8 mouse cellular contexts compared by ENCODE assay signal in the genomic region with DNA sequence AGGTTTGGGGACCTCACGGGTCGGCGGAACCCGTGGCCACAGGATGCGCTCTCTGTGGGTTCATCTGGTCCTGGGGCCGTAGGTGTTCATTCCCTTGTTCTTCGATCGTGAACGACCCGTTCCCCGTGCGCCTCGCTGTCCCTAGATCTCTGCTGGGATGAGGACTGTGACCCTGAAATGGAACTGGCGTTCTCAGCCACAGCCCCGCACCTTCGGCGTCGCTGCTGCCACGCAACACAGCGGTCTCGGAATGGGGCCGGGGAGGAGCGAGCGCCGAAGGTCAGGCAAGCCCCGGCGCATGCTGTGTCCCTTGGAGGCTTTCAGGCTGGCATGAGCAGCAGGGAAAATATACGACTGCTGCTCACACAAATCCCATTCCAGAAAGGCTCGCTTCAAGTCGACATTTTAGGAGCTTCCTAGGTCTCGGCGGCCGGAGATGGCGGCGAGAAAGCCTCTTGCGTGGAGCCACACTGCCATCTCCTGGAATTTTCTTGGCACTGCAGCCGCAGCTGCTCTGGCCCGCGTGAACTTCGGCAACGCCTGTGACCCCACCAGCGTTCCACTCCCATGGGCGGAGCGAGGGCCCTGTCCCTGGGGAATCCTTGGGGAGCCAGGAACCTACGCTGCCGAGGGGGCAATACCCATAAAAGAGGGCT. TPM values are rescaled to one million over a fixed set of nuclear protein-coding genes. Genes with fewer than 3 reads are reported as not detected.
DNase-seq lines count a peak whose midpoint lies in the region; ATAC-seq and TF ChIP-seq lines count a peak whose summit lies in the region.

Gene Hoxa7 (minus strand): TSS at position 518 of the 656 bp plus-strand sequence.

- peaks cover 10% of the 10 kb centered on the region; the same call in 1 of the 2 replicates for H3K36me3 ChIP-seq in kidney, embryonic 14.5 days (ENCODE audit: control insufficient read depth, insufficient read depth, low read length)
- peaks cover 26% of the 10 kb centered on the region for H3K36me3 ChIP-seq in limb, embryonic 14.5 days (ENCODE audit: control insufficient read depth, insufficient read depth, low read length)
- H3K36me3 ChIP-seq in midbrain, embryonic 16.5 days (ENCODE audit: control insufficient read depth, insufficient read depth, low read length): no peaks in the 10 kb centered on the region
- H3K36me3 ChIP-seq in spleen, adult 2 months (ENCODE audit: control insufficient read depth, insufficient read depth, low read length): no peaks in the 10 kb centered on the region

- DNase-seq in A20 (ENCODE audit: low read depth, low spot score): peak; percentile 92
- peak; percentile 69 to 82 for DNase-seq in heart, adult 9 months (ENCODE audit: low spot score in 2 of 2)
- DNase-seq in limb, embryonic 14.5 days (ENCODE audit: low spot score): peak; percentile 89
- DNase-seq in spleen, adult 2 months (ENCODE audit: low read depth in 1 of 2, low spot score in 2 of 2): peak in 1 of 2 experiments; percentile 60

- H3K4me3 ChIP-seq in bone marrow, adult 2 months (replicated peaks; ENCODE audit: control insufficient read depth, low read depth, low read length): peak within 1 kb of the TSS; percentile 69
- peak within 1 kb of the TSS; percentile 49 for H3K4me3 ChIP-seq in embryonic fibroblast, embryonic 13.5 days (ENCODE audit: insufficient read depth, low read length)
- H3K4me3 ChIP-seq in kidney, embryonic 14.5 days (ENCODE audit: low read length): peak within 1 kb of the TSS; percentile 64
- peak within 1 kb of the TSS; percentile 90 for H3K4me3 ChIP-seq in limb, embryonic 14.5 days (replicated peaks; ENCODE audit: low read length)
- peak within 1 kb of the TSS; percentile 42 for H3K4me3 ChIP-seq in midbrain, embryonic 16.5 days (ENCODE audit: low read depth, low read length)
- H3K4me3 ChIP-seq in spleen, adult 2 months (ENCODE audit: extremely low read depth, insufficient read depth, insufficient read length): peak within 1 kb of the TSS; percentile 73

- under 1% methylated on average over 46 of the region's 46 CpGs for WGBS in bone marrow, adult 2 months
- WGBS in kidney, embryonic 14.5 days: under 1% methylated on average over 46 of the region's 46 CpGs
- WGBS in limb, embryonic 14.5 days: under 1% methylated on average over 46 of the region's 46 CpGs
- WGBS in midbrain, embryonic 16.5 days: under 1% methylated on average over 46 of the region's 46 CpGs
- 1% methylated on average over 46 of the region's 46 CpGs for WGBS in spleen, adult 2 months

- no peaks in the 10 kb centered on the region for H3K9me3 ChIP-seq in kidney, embryonic 14.5 days (ENCODE audit: control insufficient read depth, low read length)
- H3K9me3 ChIP-seq in limb, embryonic 14.5 days (ENCODE audit: control insufficient read depth, low read length): no peaks in the 10 kb centered on the region
- H3K9me3 ChIP-seq in midbrain, embryonic 16.5 days (replicated peaks; ENCODE audit: control insufficient read depth, low read length, poor library complexity, severe bottlenecking): no peaks in the 10 kb centered on the region

- TF ChIP-seq POLR2A in bone marrow, adult 2 months (IDR thresholded peaks at IDR 0.05; ENCODE audit: borderline replicate concordance, control insufficient read depth, low read depth, low read length): peak; percentile 31; the same call in 1 of the 2 replicates
- peak; percentile 28; the same call in 1 of the 2 replicates for TF ChIP-seq POLR2A in embryonic fibroblast, embryonic 13.5 days (IDR thresholded peaks at IDR 0.05; ENCODE audit: low read depth, low read length)
- TF ChIP-seq POLR2A in limb, embryonic 14.5 days (IDR thresholded peaks at IDR 0.05; ENCODE audit: borderline replicate concordance, extremely low read depth, insufficient read depth, insufficient read length): peak; percentile 29; the same call in 1 of the 2 replicates
- TF ChIP-seq POLR2A in spleen, adult 2 months (IDR thresholded peaks at IDR 0.05; ENCODE audit: low read depth, low read length): no peak

- TF ChIP-seq CTCF in bone marrow, adult 2 months (IDR thresholded peaks at IDR 0.05; ENCODE audit: control insufficient read depth, insufficient read depth, low read length): peak; percentile 88
- peak; percentile 70 for TF ChIP-seq CTCF in embryonic fibroblast, embryonic 13.5 days (IDR thresholded peaks at IDR 0.05; ENCODE audit: borderline replicate concordance, insufficient read depth, low read length)
- peak; percentile 94 for TF ChIP-seq CTCF in spleen, adult 2 months (IDR thresholded peaks at IDR 0.05; ENCODE audit: extremely low read depth, insufficient read depth, insufficient read length, insufficient replicate concordance)

- peak within 1 kb of the TSS; percentile 97 for H3K4me2 ChIP-seq in kidney, embryonic 14.5 days (replicated peaks; ENCODE audit: low read depth, low read length)
- H3K4me2 ChIP-seq in limb, embryonic 14.5 days (replicated peaks; ENCODE audit: low read depth, low read length, severe bottlenecking): peak within 1 kb of the TSS; percentile 96
- peak within 1 kb of the TSS; percentile 67 for H3K4me2 ChIP-seq in midbrain, embryonic 16.5 days (ENCODE audit: low read length)

- H3K27me3 ChIP-seq in kidney, embryonic 14.5 days (ENCODE audit: control insufficient read depth, insufficient read depth, low read length): 0 out of 2 replicates have a peak, but pooled peaks cover 7% of the 10 kb centered on the region
- H3K27me3 ChIP-seq in limb, embryonic 14.5 days (ENCODE audit: control insufficient read depth, insufficient read depth, low read length): peaks cover 5% of the 10 kb centered on the region; the same call in 1 of the 2 replicates
- H3K27me3 ChIP-seq in midbrain, embryonic 16.5 days (ENCODE audit: control insufficient read depth, insufficient read depth, low read depth, low read length): peaks cover 88% of the 10 kb centered on the region
- peaks cover 60% of the 10 kb centered on the region for H3K27me3 ChIP-seq in spleen, adult 2 months (ENCODE audit: control insufficient read depth, insufficient read depth, low read length)

- peak; percentile 25 for ATAC-seq in kidney, embryonic 14.5 days (ENCODE audit: low FRiP score, low TSS enrichment)
- ATAC-seq in limb, embryonic 14.5 days (ENCODE audit: low FRiP score, low read depth): peak; percentile 23
- ATAC-seq in midbrain, embryonic 16.5 days: peak; percentile 70

- no peaks in the 10 kb centered on the region for H3K4me1 ChIP-seq in bone marrow, adult 2 months (ENCODE audit: control insufficient read depth, insufficient read depth, low read length)
- H3K4me1 ChIP-seq in embryonic fibroblast, embryonic 13.5 days (ENCODE audit: control insufficient read depth, insufficient read depth, low read length): no peaks in the 10 kb centered on the region
- peaks cover 34% of the 10 kb centered on the region for H3K4me1 ChIP-seq in kidney, embryonic 14.5 days (ENCODE audit: control insufficient read depth, insufficient read depth, low read length)
- peaks cover 29% of the 10 kb centered on the region for H3K4me1 ChIP-seq in limb, embryonic 14.5 days (ENCODE audit: control insufficient read depth, insufficient read depth, low read length)
- H3K4me1 ChIP-seq in midbrain, embryonic 16.5 days (ENCODE audit: control insufficient read depth, insufficient read depth, low read length): peaks cover 3% of the 10 kb centered on the region; the same call in 1 of the 2 replicates
- peaks cover 16% of the 10 kb centered on the region for H3K4me1 ChIP-seq in spleen, adult 2 months (ENCODE audit: control insufficient read depth, insufficient read depth, insufficient read length)

- peak within 1 kb of the TSS; percentile 87 for H3K9ac ChIP-seq in kidney, embryonic 14.5 days (ENCODE audit: low read depth, low read length)
- H3K9ac ChIP-seq in limb, embryonic 14.5 days (ENCODE audit: low read depth, low read length, severe bottlenecking): peak within 1 kb of the TSS; percentile 100
- peak within 1 kb of the TSS; percentile 57 for H3K9ac ChIP-seq in midbrain, embryonic 16.5 days (ENCODE audit: low read depth, low read length)

- H3K27ac ChIP-seq in bone marrow, adult 2 months (ENCODE audit: control insufficient read depth, insufficient read depth, low read depth, low read length, poor library complexity): peak within 1 kb of the TSS; percentile 18; the same call in 1 of the 2 replicates
- peak within 1 kb of the TSS; percentile 78 for H3K27ac ChIP-seq in embryonic fibroblast, embryonic 13.5 days (ENCODE audit: insufficient read depth, low read length)
- H3K27ac ChIP-seq in kidney, embryonic 14.5 days (ENCODE audit: low read depth, low read length): peak within 1 kb of the TSS; percentile 98
- H3K27ac ChIP-seq in limb, embryonic 14.5 days (replicated peaks; ENCODE audit: low read depth, low read length): peak within 1 kb of the TSS; percentile 95
- no peak within 1 kb of the TSS for H3K27ac ChIP-seq in midbrain, embryonic 16.5 days (ENCODE audit: low read length)
- no peak within 1 kb of the TSS for H3K27ac ChIP-seq in spleen, adult 2 months (ENCODE audit: insufficient read depth, low read length)

RNA-seq across cellular contexts. Expression of gene Hoxa7, which starts in this region (rescaled TPM):
- polyA plus RNA-seq in bone marrow, adult 2 months (2011; ENCODE audit: insufficient read depth, insufficient read length, low replicate concordance, missing spikeins): 1.4 and 2.8 TPM in 2 replicates
- polyA plus RNA-seq in embryonic fibroblast, embryonic 13.5 days (2011; ENCODE audit: insufficient read length, low read depth, missing spikeins): 15.8 and 21.6 TPM in 2 replicates
- polyA plus RNA-seq in kidney, embryonic 14.5 days (2014; fragmentation: Nextera tagmentation; extraction: Ambion mirVana): 19.1 and 19.6 TPM in 2 replicates
- 15.8 and 17.0 TPM in 2 replicates for polyA plus RNA-seq in limb, embryonic 14.5 days (2012; rRNA removed)
- 8.9 and 10.1 TPM in 2 replicates for polyA plus RNA-seq in limb, embryonic 14.5 days (2014; fragmentation: Nextera tagmentation; extraction: Ambion mirVana)
- polyA plus RNA-seq in midbrain, embryonic 16.5 days (2015; fragmentation: Nextera tagmentation; extraction: Ambion mirVana): not detected in 2 replicates
- polyA plus RNA-seq in spleen, adult 2 months (2012; rRNA removed): 0.56 and 0.79 TPM in 2 replicates

Comparison
In these comparisons a context has a peak if more than half of its experiments do, and no peak if none do; other contexts are left out.
1. Peak in ATAC-seq, H3K4me3 ChIP-seq, H3K9ac ChIP-seq and H3K4me2 ChIP-seq in midbrain, embryonic 16.5 days; RNA of the gene not detected or under 1 TPM.
2. H3K27ac ChIP-seq: peak in bone marrow, adult 2 months (single experiment), embryonic fibroblast, embryonic 13.5 days (single experiment), kidney, embryonic 14.5 days (single experiment) and limb, embryonic 14.5 days (single experiment); none in midbrain, embryonic 16.5 days (single experiment) and spleen, adult 2 months (single experiment).
3. Peak in every context shown above with its lines, with median percentiles within 50 percentile points of each other: H3K4me3 ChIP-seq, CTCF ChIP-seq, ATAC-seq, H3K4me2 ChIP-seq and H3K9ac ChIP-seq.